Mouse (Mus musculus) kidney, adult 10 weeks (tissue): ENCODE results near the gene Sgsm3. TPM values are rescaled to one million over a fixed set of nuclear protein-coding genes. Genes with fewer than 3 reads are reported as not detected.

Experiments used
- polyA plus RNA-seq: library from polyadenylated mRNA; stranded (reverse); fragments of 350-450 nt; fragmentation: Illumina TruSeq; extraction: RNeasy Lipid Tissue Mini Kit (QIAGEN cat#74804); gene quantifications from one replicate; pipeline ENCODE4 v1.2.3, GENCODE M21; 2014; ENCODE audit warnings: low read depth, low replicate concordance

Sgsm3 gene
- polyA plus RNA-seq, result 0.65 TPM

GRCm38 (mm10) chr15:80977620-80978334 lies at the start of gene Sgsm3:
Gene Sgsm3 (plus strand): TSS chr15:80977765.

DNA sequence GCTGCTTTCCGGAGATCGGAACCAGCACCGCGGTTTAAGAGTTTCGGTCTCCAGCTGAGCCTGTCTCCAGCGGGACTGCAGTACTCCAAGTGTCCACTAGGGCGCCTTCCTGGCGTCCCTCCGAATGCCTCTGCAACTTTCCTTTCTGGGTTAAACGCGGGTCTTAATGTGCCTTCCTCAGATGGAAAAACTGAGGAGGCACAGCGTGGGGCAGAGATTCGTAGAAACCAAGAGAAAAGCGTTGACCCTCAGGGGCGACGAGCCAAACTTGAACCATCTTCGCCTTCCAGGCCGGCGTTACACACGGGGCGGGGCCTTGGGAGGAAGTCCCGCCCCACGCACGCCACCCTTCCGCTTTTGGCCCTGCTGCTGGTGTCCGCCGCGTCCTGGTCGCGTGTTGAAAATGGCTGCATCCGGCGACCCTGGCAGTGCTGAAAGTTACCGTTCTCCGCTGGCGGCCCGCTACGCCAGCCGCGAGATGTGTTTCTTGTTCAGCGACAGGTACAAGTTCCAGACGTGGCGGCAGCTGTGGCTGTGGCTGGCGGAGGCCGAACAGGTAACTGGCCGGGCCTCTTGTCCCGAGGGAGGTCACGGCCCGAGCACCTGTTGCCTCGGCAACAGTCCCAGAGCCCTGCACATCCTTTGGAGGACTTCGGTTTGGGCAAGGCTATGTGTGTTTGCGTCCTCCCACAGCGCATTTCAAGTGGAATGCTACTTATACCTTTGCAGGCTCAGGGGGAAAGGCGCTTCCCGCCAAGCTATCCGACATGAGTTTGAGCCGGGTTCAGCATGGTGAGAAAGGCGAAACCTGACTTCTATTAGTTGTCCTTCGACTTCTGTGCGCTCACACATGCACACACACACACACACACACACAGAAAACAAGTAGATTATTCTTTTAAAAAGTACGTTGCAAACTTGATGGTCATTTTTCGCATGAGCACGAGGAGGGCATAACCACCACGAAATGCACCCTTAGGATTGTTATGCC lies 29.1 kb upstream of the Sgsm3 start, which contains the start of gene Adsl:
Gene Adsl (plus strand): TSS at position 346 of the 991 bp plus-strand sequence.

Other genes starting within 250 kb of the Sgsm3 start
- 7.0 TPM for gene Adsl, start 29.3 kb upstream of the Sgsm3 start, polyA plus RNA-seq
- gene Mrtfa, start 213.0 kb downstream of the Sgsm3 start, polyA plus RNA-seq, result 0.36 TPM